Mouse (Mus musculus) liver, postnatal 0 days (tissue): ENCODE measurements around the gene Sgpp1. TPM values are rescaled to one million over a fixed set of nuclear protein-coding genes. Genes with fewer than 3 reads are reported as not detected.
A peak's percentile ranks its signal among the peaks of the same experiment; 100 is the strongest.

Experiments
- ATAC-seq: fragments of 200-750 bp; cut with Nextera tagmentation; 2 replicates; pipeline ENCODE4 v1.8.0; 2017; ENCODE audit warnings: mild to moderate bottlenecking, moderate library complexity
- DNase-seq: peaks from one replicate; pipeline ENCODE4 v3.0.0-alpha.2; 2016
- H3K27ac ChIP-seq: fragments of 300-500 bp; sonication (generic); 2 replicates; pipeline ENCODE4 v1.5.1; 2014; ENCODE audit warnings: antibody characterized with exemption, moderate library complexity, mild to moderate bottlenecking, low read depth
- H3K27me3 ChIP-seq: fragments of 300-500 bp; sonication (generic); 2 replicates; pipeline ENCODE4 v1.6.1; 2014; ENCODE audit warnings: low read length, control low read depth, mixed read lengths; ENCODE audit not compliant: insufficient read depth
- H3K36me3 ChIP-seq: fragments of 300-500 bp; sonication (generic); replicated peaks from 2 replicates; pipeline ENCODE4 v1.6.1; 2014; ENCODE audit warnings: mild to moderate bottlenecking, control low read depth, low read length, moderate library complexity, mixed read lengths; ENCODE audit not compliant: insufficient read depth
- H3K4me1 ChIP-seq: fragments of 300-500 bp; sonication (generic); 2 replicates; pipeline ENCODE4 v1.6.1; 2014; ENCODE audit warnings: antibody characterized with exemption, mild to moderate bottlenecking, control low read depth; ENCODE audit not compliant: insufficient read depth
- H3K4me2 ChIP-seq: fragments of 300-500 bp; sonication (generic); 2 replicates; pipeline ENCODE4 v1.6.1; 2014; ENCODE audit warnings: low read depth, mild to moderate bottlenecking, low read length, moderate library complexity, mixed read lengths
- H3K4me3 ChIP-seq: fragments of 300-500 bp; sonication (generic); 2 replicates; pipeline ENCODE4 v1.5.1; 2014; ENCODE audit warnings: low read depth, low read length
- H3K9ac ChIP-seq: fragments of 300-500 bp; sonication (generic); replicated peaks from 2 replicates; pipeline ENCODE4 v1.6.1; 2014; ENCODE audit warnings: mild to moderate bottlenecking, moderate library complexity
- H3K9me3 ChIP-seq: fragments of 300-500 bp; sonication (generic); 2 replicates; pipeline ENCODE4 v1.6.1; 2016; ENCODE audit warnings: mild to moderate bottlenecking, control low read depth, low read length, mixed read lengths
- CTCF ChIP-seq: sonication (generic); IDR thresholded peaks from 2 replicates; pipeline ENCODE4 v1.5.1; 2016; ENCODE audit warnings: antibody characterized with exemption, low read depth
- EP300 ChIP-seq: IDR thresholded peaks from 2 replicates; pipeline ENCODE4 v1.6.1; 2016; ENCODE audit warnings: antibody characterized with exemption, low read depth, mild to moderate bottlenecking
- WGBS: fragments of 180-500 bp; shearing (Covaris S2); extraction: QIAGEN DNeasy Blood & Tissue Kit; methylation state at CpG from one replicate; pipeline ENCODE4 v1.1.7; 2014; ENCODE audit not compliant: insufficient replicate concordance; 5-methylcytosine and 5-hydroxymethylcytosine counted together
- polyA plus RNA-seq: library from polyadenylated mRNA; unstranded; fragments of >200 nt; fragmentation: Nextera tagmentation; extraction: Ambion mirVana; gene quantifications from 2 replicates; pipeline ENCODE4 v1.2.1, GENCODE M21; 2015

The Sgpp1 gene
- polyA plus RNA-seq: 13.8 and 17.4 TPM in 2 replicates

GRCm38 (mm10) chr12:75735246-75736200 is at the start of gene Sgpp1:
TSS of gene Sgpp1 (minus strand) at chr12:75735729.
- no peaks in the 10 kb centered on the region for H3K36me3 ChIP-seq
- TF ChIP-seq CTCF: no peak
- TF ChIP-seq EP300: no peak
- peak within 1 kb of the TSS; percentile 70 for H3K4me3 ChIP-seq
- no peaks in the 10 kb centered on the region for H3K27me3 ChIP-seq
- no peaks in the 10 kb centered on the region for H3K9me3 ChIP-seq
- H3K9ac ChIP-seq: peak within 1 kb of the TSS; percentile 78
- ATAC-seq: peak; percentile 92
- H3K4me2 ChIP-seq: peak within 1 kb of the TSS; percentile 89
- WGBS: under 1% methylated on average over 81 of the region's 105 CpGs
- peaks cover 19% of the 10 kb centered on the region for H3K4me1 ChIP-seq
- DNase-seq: peak; percentile 89
- H3K27ac ChIP-seq: peak within 1 kb of the TSS; percentile 85

- no peaks in the 10 kb centered on the region for H3K27me3 ChIP-seq
- H3K9me3 ChIP-seq: no peaks in the 10 kb centered on the region
- no peak overlapping the region for H3K4me2 ChIP-seq
- no peaks in the 10 kb centered on the region for H3K4me1 ChIP-seq
- ATAC-seq (no peak), DNase-seq (no peak)
- WGBS: 78% methylated on average over 2 of the region's 2 CpGs
- no peak overlapping the region for H3K9ac ChIP-seq
- no peaks in the 10 kb centered on the region for H3K36me3 ChIP-seq
- no peak overlapping the region for H3K4me3 ChIP-seq
- TF ChIP-seq CTCF: no peak
- TF ChIP-seq EP300: no peak
- H3K27ac ChIP-seq: no peak overlapping the region
Measured at GRCm38 (mm10) chr12:75784271-75784751, 48.8 kb upstream of the Sgpp1 start.

- H3K36me3 ChIP-seq: no peaks in the 10 kb centered on the region
- H3K9me3 ChIP-seq: no peaks in the 10 kb centered on the region
- no peak overlapping the region for H3K4me3 ChIP-seq
- DNase-seq (no peak), ATAC-seq (no peak)
- no peaks in the 10 kb centered on the region for H3K27me3 ChIP-seq
- TF ChIP-seq EP300: no peak
- no peak for TF ChIP-seq CTCF
- WGBS: 50% methylated on average over 7 of the region's 7 CpGs
- 0 out of 2 replicates have a peak overlapping the region, but pooled peaks have one; percentile 30 for H3K27ac ChIP-seq
- no peaks in the 10 kb centered on the region for H3K4me1 ChIP-seq
- no peak overlapping the region for H3K9ac ChIP-seq
- no peak overlapping the region for H3K4me2 ChIP-seq
Measured at GRCm38 (mm10) chr12:75781995-75782394, 46.5 kb upstream of the Sgpp1 start.

DNA sequence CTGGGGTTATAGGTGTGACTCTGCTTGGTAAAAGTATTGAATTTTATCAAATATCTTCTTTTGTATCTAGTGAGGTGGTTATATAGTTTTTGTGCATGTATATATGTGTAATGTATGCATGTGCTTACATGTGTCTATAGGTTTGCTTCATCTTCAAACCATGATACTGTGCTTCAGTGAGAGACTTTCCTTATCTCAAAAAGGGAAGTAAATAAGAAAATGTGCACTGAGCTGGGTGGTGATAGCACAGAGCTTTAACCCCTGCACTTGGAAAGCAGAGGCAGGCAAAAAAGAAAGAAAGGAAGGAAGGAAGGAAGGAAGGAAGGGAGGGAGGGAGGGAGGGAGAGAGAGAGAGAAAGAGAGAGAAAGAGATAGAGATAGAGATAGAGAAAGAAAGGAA is 45.9 kb upstream of the Sgpp1 start:
- Histone ChIP-seq H3K9ac (no peak overlapping the region), H3K4me1 (no peaks in the 10 kb centered on the region), H3K27ac (0 out of 2 replicates have a peak overlapping the region, but pooled peaks have one; percentile 30), H3K9me3 (peaks cover 4% of the 10 kb centered on the region; the same call in 1 of the 2 replicates), H3K27me3 (no peaks in the 10 kb centered on the region), H3K4me2 (no peak overlapping the region), H3K36me3 (no peaks in the 10 kb centered on the region), H3K4me3 (no peak overlapping the region)
- ATAC-seq: no peak
- DNase-seq: no peak
- no peak for TF ChIP-seq CTCF
- no peak for TF ChIP-seq EP300

DNA sequence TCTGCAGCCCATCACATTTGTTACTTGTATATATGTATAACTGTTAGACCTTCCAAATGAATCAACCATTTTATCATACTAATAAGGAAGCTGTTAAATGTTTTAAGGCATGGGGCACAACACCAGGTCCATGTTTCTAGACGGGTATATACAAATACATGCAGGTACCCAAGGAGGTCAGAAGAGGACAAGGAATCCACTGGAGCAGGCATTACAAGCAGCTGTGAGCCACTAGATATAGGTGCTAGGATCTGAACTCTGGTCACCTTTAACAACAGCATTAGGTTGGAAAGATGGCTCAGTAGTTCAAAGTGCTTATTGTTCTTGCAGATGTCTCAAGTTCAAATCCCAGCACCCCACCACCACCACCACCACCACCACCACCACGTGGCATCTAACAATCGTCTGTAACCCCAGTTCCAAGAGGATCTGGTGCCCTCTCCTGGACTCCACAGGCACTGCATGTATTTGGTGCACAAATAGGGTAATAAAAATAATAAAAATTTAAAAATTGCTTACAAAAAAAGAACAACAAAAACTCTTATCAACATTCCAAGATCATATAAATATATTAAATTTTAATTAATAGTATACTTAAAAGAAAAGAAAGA is 37.0 kb upstream of the Sgpp1 start:
- H3K36me3 ChIP-seq: no peaks in the 10 kb centered on the region
- peaks cover 5% of the 10 kb centered on the region; the same call in 1 of the 2 replicates for H3K9me3 ChIP-seq
- no peak overlapping the region for H3K27ac ChIP-seq
- H3K4me3 ChIP-seq: no peak overlapping the region
- H3K9ac ChIP-seq: no peak overlapping the region
- 14% methylated on average over 3 of the region's 3 CpGs for WGBS
- H3K4me1 ChIP-seq: no peaks in the 10 kb centered on the region
- no peak overlapping the region for H3K4me2 ChIP-seq
- DNase-seq (peak; percentile 73), ATAC-seq (peak; percentile 25; the same call in 1 of the 2 replicates)
- TF ChIP-seq CTCF (peak; percentile 80), EP300 (no peak)
- no peaks in the 10 kb centered on the region for H3K27me3 ChIP-seq

DNA sequence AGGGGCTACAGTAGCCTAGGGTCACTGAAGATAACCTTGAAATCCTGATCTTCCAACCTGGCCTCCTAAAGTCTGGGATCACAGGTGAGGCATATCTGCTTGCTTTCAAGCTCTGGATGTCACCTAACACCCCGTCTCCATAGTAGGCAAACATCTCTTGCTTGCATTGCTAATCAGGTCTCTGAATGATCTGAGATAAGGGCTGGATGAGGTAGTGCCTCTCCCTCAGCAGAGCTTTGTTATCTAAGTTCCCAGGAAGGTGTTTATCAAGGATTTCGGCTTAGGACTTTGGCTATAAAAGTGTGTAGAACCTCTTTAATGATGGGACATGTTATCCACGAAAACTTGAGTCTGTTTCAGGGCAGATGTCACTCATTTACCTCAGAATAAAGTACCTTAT is 35.9 kb upstream of the Sgpp1 start:
- H3K27ac ChIP-seq: no peak overlapping the region
- no peak overlapping the region for H3K4me3 ChIP-seq
- TF ChIP-seq EP300: no peak
- TF ChIP-seq CTCF: no peak
- H3K27me3 ChIP-seq: no peaks in the 10 kb centered on the region
- no peak for DNase-seq
- no peaks in the 10 kb centered on the region for H3K36me3 ChIP-seq
- no peak overlapping the region for H3K4me2 ChIP-seq
- no peaks in the 10 kb centered on the region for H3K4me1 ChIP-seq
- ATAC-seq: no peak
- H3K9me3 ChIP-seq: peaks cover 1% of the 10 kb centered on the region; the same call in 1 of the 2 replicates
- 25% methylated on average over 3 of the region's 3 CpGs for WGBS
- H3K9ac ChIP-seq: no peak overlapping the region
